Mouse (Mus musculus): ENCODE results near the gene Fbxo34. TPM values are rescaled to one million over a fixed set of nuclear protein-coding genes. Genes with fewer than 3 reads are reported as not detected.

Fbxo34 gene
- polyA plus RNA-seq, 1 experiment from 2014 or later, result 38.7 TPM

GRCm38 (mm10) chr14:47532496-47532895, 82.3 kb downstream of the Fbxo34 start:
- H3K4me2 ChIP-seq (ENCODE audit: low read depth, low read length), result no peak overlapping the region
- no peak for ATAC-seq (ENCODE audit: low read depth)
- WGBS, result 86% methylated on average over 1 of the region's 1 CpGs
- no peaks in the 10 kb centered on the region for H3K27me3 ChIP-seq (ENCODE audit: control insufficient read depth, insufficient read depth, low read length)
- no peak overlapping the region for H3K4me3 ChIP-seq (ENCODE audit: low read depth, low read length)
- no peaks in the 10 kb centered on the region for H3K4me1 ChIP-seq (ENCODE audit: control insufficient read depth, insufficient read depth, low read length)
- H3K9me3 ChIP-seq (ENCODE audit: control insufficient read depth, low read length), result no peaks in the 10 kb centered on the region
- no peak overlapping the region for H3K9ac ChIP-seq (replicated peaks; ENCODE audit: low read depth, low read length)
- no peaks in the 10 kb centered on the region for H3K36me3 ChIP-seq (ENCODE audit: control insufficient read depth, insufficient read depth, low read length)
- no peak overlapping the region for H3K27ac ChIP-seq (ENCODE audit: low read depth, low read length)

DNA sequence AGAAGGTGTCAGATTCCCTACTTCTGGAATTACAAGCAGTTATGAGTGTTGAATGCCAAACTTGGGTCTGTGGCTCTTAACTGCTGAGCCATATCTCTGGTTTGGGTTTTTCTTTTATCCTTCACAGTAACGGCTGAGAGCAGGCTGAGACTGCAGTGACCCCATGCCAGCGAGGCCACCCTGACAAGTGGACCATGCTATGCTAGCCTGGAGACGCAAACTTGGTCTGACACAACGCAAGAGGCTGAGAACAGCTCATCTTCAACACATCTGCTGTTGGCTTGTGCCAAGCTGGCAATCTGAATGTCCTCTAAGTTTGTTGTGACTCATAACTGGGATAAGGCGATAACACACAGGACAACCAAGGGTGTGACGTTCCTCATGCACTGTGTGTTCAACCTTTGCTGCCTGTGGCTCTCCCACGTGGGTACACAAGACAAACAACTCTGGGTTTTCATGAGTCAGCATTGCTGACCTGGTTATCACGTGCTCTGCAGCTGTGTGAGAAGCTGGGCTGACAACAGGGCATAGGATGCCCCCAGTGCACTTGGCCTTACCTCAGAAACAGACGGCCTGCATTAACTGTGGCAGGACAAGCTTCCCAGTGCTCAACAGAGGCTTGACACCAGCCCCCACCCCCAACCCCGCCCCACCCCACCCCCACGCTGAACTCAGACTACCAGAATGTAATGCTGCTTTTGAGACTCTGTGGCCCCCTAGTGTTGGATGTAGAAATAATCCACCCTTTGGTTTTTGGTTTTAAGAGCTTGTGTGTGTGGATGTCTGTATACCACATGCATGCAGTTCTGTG, 83.3 kb downstream of the Fbxo34 start:
- ATAC-seq (ENCODE audit: low read depth), result peak; percentile 70
- no peaks in the 10 kb centered on the region for H3K9me3 ChIP-seq (ENCODE audit: control insufficient read depth, low read length)
- H3K4me2 ChIP-seq (ENCODE audit: low read depth, low read length), result no peak overlapping the region
- no peaks in the 10 kb centered on the region for H3K27me3 ChIP-seq (ENCODE audit: control insufficient read depth, insufficient read depth, low read length)
- H3K4me1 ChIP-seq (ENCODE audit: control insufficient read depth, insufficient read depth, low read length), result no peaks in the 10 kb centered on the region
- no peak overlapping the region for H3K4me3 ChIP-seq (ENCODE audit: low read depth, low read length)
- H3K27ac ChIP-seq (ENCODE audit: low read depth, low read length), result no peak overlapping the region
- no peaks in the 10 kb centered on the region for H3K36me3 ChIP-seq (ENCODE audit: control insufficient read depth, insufficient read depth, low read length)
- WGBS, result 48% methylated on average over 11 of the region's 11 CpGs
- no peak overlapping the region for H3K9ac ChIP-seq (replicated peaks; ENCODE audit: low read depth, low read length)

DNA sequence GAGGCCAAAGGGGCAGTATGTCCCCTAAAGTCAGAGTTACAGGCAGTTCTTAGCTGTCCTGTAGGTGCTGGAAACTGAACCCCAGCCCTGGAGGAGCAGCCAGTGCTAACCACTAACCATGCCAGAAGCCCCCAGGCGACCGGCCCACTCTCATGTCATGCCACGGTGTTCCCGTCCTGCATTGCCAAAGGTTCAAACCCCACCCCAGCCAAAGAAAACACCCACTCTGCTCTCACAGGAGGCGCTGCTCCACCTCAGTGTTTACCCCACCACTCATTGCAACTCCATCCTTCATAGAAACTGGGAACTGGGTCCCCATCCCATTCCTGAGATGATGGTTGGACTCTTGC, 83.9 kb downstream of the Fbxo34 start:
- Histone ChIP-seq H3K9me3 (ENCODE audit: control insufficient read depth, low read length) (no peaks in the 10 kb centered on the region), H3K9ac (replicated peaks; ENCODE audit: low read depth, low read length) (no peak overlapping the region), H3K27me3 (ENCODE audit: control insufficient read depth, insufficient read depth, low read length) (no peaks in the 10 kb centered on the region), H3K36me3 (ENCODE audit: control insufficient read depth, insufficient read depth, low read length) (no peaks in the 10 kb centered on the region), H3K4me2 (ENCODE audit: low read depth, low read length) (no peak overlapping the region), H3K4me1 (ENCODE audit: control insufficient read depth, insufficient read depth, low read length) (no peaks in the 10 kb centered on the region), H3K4me3 (ENCODE audit: low read depth, low read length) (no peak overlapping the region), H3K27ac (ENCODE audit: low read depth, low read length) (no peak overlapping the region)
- WGBS, result 93% methylated on average over 5 of the region's 5 CpGs
- peak; percentile 28; the same call in 1 of the 2 replicates for ATAC-seq (ENCODE audit: low read depth)

GRCm38 (mm10) chr14:47535096-47535495, 84.9 kb downstream of the Fbxo34 start:
- Histone ChIP-seq H3K9me3 (ENCODE audit: control insufficient read depth, low read length) (no peaks in the 10 kb centered on the region), H3K4me1 (ENCODE audit: control insufficient read depth, insufficient read depth, low read length) (no peaks in the 10 kb centered on the region), H3K9ac (replicated peaks; ENCODE audit: low read depth, low read length) (no peak overlapping the region), H3K4me2 (ENCODE audit: low read depth, low read length) (no peak overlapping the region), H3K4me3 (ENCODE audit: low read depth, low read length) (no peak overlapping the region), H3K27me3 (ENCODE audit: control insufficient read depth, insufficient read depth, low read length) (no peaks in the 10 kb centered on the region), H3K36me3 (ENCODE audit: control insufficient read depth, insufficient read depth, low read length) (0 out of 2 replicates have a peak, but pooled peaks cover 3% of the 10 kb centered on the region), H3K27ac (ENCODE audit: low read depth, low read length) (no peak overlapping the region)
- WGBS, result 86% methylated on average over 1 of the region's 1 CpGs
- no peak for ATAC-seq (ENCODE audit: low read depth)

DNA sequence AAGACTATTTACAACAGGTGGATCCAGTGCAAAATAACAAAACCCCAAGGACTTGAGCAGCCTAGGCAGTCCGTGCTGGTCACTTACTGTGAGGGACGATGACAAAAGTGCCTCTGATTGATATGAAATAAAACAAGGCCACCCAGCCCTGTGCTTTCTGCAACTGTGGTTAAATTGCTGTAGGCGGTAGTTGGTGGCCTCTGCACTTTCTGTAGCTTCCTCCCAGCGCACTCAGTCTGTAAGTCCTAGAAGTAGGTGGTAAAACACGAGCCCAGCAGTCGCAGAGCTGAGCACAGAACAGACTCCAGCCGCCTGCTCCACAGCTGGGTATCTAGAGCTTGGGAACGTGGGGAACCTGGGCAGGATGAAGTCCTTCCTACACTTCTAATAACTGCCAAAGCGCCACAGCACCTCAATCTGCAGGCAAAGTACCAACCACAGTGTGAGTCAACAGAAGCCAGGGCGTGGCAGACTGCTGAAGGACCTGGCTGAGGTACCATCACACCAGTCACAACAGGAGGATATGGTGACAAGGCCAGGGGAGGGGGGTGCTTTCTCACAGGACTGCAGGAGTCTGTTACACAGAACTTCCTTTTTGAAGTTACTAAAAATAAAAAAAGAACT, 91.2 kb downstream of the Fbxo34 start:
- Histone ChIP-seq H3K27ac (ENCODE audit: low read depth, low read length) (no peak overlapping the region), H3K9ac (replicated peaks; ENCODE audit: low read depth, low read length) (no peak overlapping the region), H3K4me2 (ENCODE audit: low read depth, low read length) (no peak overlapping the region), H3K4me3 (ENCODE audit: low read depth, low read length) (no peak overlapping the region), H3K36me3 (ENCODE audit: control insufficient read depth, insufficient read depth, low read length) (peaks cover 42% of the 10 kb centered on the region), H3K27me3 (ENCODE audit: control insufficient read depth, insufficient read depth, low read length) (no peaks in the 10 kb centered on the region), H3K4me1 (ENCODE audit: control insufficient read depth, insufficient read depth, low read length) (no peaks in the 10 kb centered on the region), H3K9me3 (ENCODE audit: control insufficient read depth, low read length) (no peaks in the 10 kb centered on the region)
- ATAC-seq (ENCODE audit: low read depth), result no peak
- WGBS, result 91% methylated on average over 10 of the region's 10 CpGs

GRCm38 (mm10) chr14:47542283-47542682, 92.1 kb downstream of the Fbxo34 start:
- Histone ChIP-seq H3K4me3 (ENCODE audit: low read depth, low read length) (no peak overlapping the region), H3K27me3 (ENCODE audit: control insufficient read depth, insufficient read depth, low read length) (no peaks in the 10 kb centered on the region), H3K4me2 (ENCODE audit: low read depth, low read length) (no peak overlapping the region), H3K27ac (ENCODE audit: low read depth, low read length) (no peak overlapping the region), H3K36me3 (ENCODE audit: control insufficient read depth, insufficient read depth, low read length) (peaks cover 50% of the 10 kb centered on the region), H3K9me3 (ENCODE audit: control insufficient read depth, low read length) (no peaks in the 10 kb centered on the region), H3K4me1 (ENCODE audit: control insufficient read depth, insufficient read depth, low read length) (no peaks in the 10 kb centered on the region), H3K9ac (replicated peaks; ENCODE audit: low read depth, low read length) (no peak overlapping the region)
- ATAC-seq (ENCODE audit: low read depth), result no peak
- 94% methylated on average over 3 of the region's 3 CpGs for WGBS

GRCm38 (mm10) chr14:47544286-47544685, 94.1 kb downstream of the Fbxo34 start:
- no peak for ATAC-seq (ENCODE audit: low read depth)
- 94% methylated on average over 5 of the region's 5 CpGs for WGBS
- Histone ChIP-seq H3K9me3 (ENCODE audit: control insufficient read depth, low read length) (no peaks in the 10 kb centered on the region), H3K4me3 (ENCODE audit: low read depth, low read length) (no peak overlapping the region), H3K4me1 (ENCODE audit: control insufficient read depth, insufficient read depth, low read length) (no peaks in the 10 kb centered on the region), H3K36me3 (ENCODE audit: control insufficient read depth, insufficient read depth, low read length) (peaks cover 68% of the 10 kb centered on the region), H3K4me2 (ENCODE audit: low read depth, low read length) (no peak overlapping the region), H3K9ac (replicated peaks; ENCODE audit: low read depth, low read length) (no peak overlapping the region), H3K27ac (ENCODE audit: low read depth, low read length) (no peak overlapping the region), H3K27me3 (ENCODE audit: control insufficient read depth, insufficient read depth, low read length) (no peaks in the 10 kb centered on the region)

- no peak overlapping the region for H3K9ac ChIP-seq (replicated peaks; ENCODE audit: low read depth, low read length)
- H3K27ac ChIP-seq (ENCODE audit: low read depth, low read length), result no peak overlapping the region
- no peak overlapping the region for H3K4me3 ChIP-seq (ENCODE audit: low read depth, low read length)
- no peak for ATAC-seq (ENCODE audit: low read depth)
- WGBS, result 92% methylated on average over 4 of the region's 4 CpGs
- H3K4me2 ChIP-seq (ENCODE audit: low read depth, low read length), result no peak overlapping the region
- no peaks in the 10 kb centered on the region for H3K27me3 ChIP-seq (ENCODE audit: control insufficient read depth, insufficient read depth, low read length)
- H3K9me3 ChIP-seq (ENCODE audit: control insufficient read depth, low read length), result no peaks in the 10 kb centered on the region
- H3K4me1 ChIP-seq (ENCODE audit: control insufficient read depth, insufficient read depth, low read length), result no peaks in the 10 kb centered on the region
- peaks cover 67% of the 10 kb centered on the region for H3K36me3 ChIP-seq (ENCODE audit: control insufficient read depth, insufficient read depth, low read length)
These were observed 94.7 kb downstream of the Fbxo34 start for GRCm38 (mm10) chr14:47544877-47545276.

DNA sequence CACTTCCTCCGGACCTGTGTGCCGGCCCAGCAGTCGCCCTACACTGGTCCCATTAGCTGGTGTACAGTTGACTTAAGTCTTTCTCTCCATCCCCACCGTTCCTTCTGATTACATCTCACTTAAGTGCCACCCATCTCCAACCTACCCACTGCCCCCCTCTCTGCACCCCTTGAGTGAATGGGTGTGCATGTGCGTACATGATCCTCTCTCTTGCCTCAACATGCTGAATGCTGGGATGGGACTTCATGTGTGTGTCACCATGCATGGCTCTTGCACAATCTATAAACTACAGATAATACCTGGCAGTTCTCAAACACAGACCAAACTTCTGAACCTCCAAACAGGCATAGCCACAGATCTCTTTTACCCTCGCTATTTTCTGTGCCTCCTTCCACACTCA, 101.4 kb downstream of the Fbxo34 start:
- H3K36me3 ChIP-seq (ENCODE audit: control insufficient read depth, insufficient read depth, low read length), result peaks cover 32% of the 10 kb centered on the region
- no peaks in the 10 kb centered on the region for H3K27me3 ChIP-seq (ENCODE audit: control insufficient read depth, insufficient read depth, low read length)
- H3K4me2 ChIP-seq (ENCODE audit: low read depth, low read length), result no peak overlapping the region
- ATAC-seq (ENCODE audit: low read depth), result no peak
- H3K4me3 ChIP-seq (ENCODE audit: low read depth, low read length), result no peak overlapping the region
- H3K9ac ChIP-seq (replicated peaks; ENCODE audit: low read depth, low read length), result no peak overlapping the region
- 96% methylated on average over 6 of the region's 6 CpGs for WGBS
- no peaks in the 10 kb centered on the region for H3K4me1 ChIP-seq (ENCODE audit: control insufficient read depth, insufficient read depth, low read length)
- H3K27ac ChIP-seq (ENCODE audit: low read depth, low read length), result no peak overlapping the region
- no peaks in the 10 kb centered on the region for H3K9me3 ChIP-seq (ENCODE audit: control insufficient read depth, low read length)
